Mouse (Mus musculus) 3134 (cell line): ENCODE data around the gene Akap8l.
A peak's percentile ranks its signal among the peaks of the same experiment; 100 is the strongest.

Experiments
- DNase-seq: peaks from one replicate; pipeline ENCODE4 v3.0.0-alpha.2; 2011; ENCODE audit warnings: low spot score; ENCODE audit not compliant: insufficient read length; ENCODE audit errors: extremely low read depth

Akap8l gene

DNA sequence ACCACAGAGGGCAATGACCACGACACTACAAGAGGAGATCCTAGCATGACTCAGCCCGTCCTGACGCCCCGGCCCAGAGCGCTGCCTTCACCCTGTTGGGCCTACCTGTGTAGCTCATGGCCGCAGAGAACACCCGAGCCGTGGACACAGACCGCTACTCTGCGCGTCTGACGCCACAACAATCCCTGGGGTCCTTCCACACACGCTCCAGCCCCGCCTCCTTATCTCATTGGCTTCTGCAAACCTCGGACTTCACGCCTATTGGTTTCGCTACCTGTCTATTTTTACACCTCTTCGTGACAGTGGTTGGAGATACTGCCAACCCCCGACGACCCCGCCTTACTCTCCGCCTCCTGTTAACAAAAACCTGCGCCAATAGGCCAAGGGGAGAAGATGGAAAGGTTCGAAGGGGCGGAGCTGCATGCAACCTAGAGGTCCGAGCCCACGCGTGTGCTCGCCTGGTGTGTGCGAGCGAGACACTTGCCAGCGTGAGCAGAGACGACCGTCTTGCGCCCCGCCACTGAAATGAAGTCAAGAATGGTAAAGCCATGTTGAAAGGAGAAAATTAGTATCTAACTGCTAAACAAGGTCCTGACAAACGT is at the start of gene Akap8l:
Gene Akap8l, minus strand, starts transcription at position 226 of the 602 bp plus-strand sequence.
- DNase-seq: peak; percentile 94

- DNase-seq: no peak
Observed at GRCm38 (mm10) chr17:32396266-32396665, 45.9 kb upstream of the Akap8l start.

DNA sequence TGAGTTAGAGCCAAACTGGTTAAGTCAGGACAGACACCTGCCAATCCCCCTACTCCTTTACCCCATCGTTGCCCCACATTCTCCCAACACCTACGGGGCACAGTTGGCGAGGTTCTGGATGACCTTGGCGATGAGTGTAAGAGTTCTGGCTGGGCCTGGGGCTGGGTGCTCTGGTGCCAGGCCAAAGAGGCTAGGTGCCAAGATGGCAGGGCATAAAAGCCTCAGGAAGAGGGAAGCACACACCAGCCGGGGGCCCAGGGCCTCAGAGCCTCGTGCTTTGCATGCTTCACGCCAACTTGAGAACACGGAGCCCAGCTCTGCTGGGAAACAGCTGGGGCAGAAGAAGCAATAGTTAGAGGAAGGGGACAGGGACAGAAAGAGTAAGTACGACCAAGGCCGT is 43.5 kb upstream of the Akap8l start:
- DNase-seq: no peak

DNA sequence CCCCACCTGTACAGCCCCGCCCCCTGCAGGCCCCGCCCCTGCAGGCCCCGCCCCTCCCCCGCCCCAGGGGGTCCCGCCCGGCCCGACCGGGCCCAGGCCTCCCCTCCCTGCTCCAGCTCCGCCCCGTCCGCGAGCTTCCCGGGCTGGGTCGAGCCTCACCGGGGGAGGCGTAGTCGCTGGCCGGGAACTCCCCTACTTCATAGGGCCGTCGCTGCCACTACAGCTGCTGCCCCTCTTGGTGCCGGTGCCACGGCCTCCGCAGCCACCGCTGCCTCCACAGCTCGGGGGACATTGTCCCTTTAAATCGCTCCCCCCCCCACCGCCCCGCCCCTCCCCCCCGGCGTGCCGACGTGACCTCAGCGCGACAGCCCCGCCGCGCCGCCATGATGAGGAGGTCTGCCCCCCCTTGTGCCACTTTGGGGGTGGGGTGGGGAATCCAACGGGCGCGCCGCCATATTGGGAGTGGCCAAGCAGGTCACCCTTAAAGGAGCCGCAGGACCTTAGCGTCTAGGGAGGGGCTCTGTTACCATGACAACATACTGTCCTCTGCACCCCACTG is 38.8 kb upstream of the Akap8l start, which contains the start of gene Wiz:
Gene Wiz, minus strand, starts transcription at position 339 of the 559 bp plus-strand sequence.
- peak; percentile 86 for DNase-seq

DNA sequence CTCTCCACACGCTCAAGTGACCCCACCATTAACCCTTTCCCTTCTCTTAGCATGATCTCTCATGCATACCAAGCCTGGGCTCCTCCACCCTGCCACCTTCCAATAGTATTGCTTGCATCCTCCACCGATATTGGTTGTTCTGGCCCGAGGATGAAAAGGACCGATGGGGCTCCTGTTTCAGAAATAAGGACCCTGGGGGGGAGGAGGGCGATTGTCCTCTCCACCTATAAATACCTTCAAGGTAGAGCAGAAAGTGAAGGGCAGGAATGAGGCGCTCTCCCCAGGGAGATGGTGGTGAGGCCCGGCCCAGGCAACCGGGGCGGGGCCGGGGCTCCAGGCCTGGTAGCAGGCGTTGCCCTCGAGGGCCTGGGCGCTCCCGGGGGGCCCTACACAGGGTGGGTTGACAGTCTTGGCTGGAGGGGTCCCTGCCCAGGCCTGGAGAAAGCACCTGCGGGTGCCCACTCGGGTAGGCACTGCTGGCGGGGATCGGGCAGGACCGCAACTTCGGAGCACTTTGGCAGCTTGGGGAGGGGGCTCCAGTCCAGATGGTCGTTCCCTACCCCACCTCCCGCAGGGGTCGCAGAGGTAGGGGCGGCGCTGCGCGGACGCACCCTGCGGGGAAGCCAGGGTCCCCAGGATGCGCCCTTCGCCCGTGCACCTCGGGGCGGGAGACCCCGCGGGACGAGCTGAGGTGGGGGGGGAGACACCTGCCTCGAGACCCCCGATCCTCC is 38.1 kb upstream of the Akap8l start:
- peak; percentile 50 for DNase-seq

DNA sequence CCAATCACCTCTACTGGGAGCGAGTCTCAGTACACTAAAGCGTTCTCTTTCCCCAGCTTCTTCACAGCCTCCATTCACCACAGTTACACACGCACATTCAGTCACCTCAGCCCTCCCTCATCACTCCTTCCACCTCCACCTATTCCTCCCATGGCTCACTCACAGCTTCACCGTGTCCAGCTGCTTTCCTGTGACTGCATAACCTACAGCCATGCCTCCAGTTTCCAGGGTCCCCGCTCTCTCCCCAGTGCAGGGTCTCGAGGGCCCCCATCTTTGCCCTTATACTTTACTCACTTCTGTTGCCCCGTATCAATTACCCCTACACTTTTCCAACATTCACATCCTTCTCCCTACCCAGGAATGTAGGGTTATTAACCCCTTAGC is 37.6 kb upstream of the Akap8l start:
- no peak for DNase-seq

DNA sequence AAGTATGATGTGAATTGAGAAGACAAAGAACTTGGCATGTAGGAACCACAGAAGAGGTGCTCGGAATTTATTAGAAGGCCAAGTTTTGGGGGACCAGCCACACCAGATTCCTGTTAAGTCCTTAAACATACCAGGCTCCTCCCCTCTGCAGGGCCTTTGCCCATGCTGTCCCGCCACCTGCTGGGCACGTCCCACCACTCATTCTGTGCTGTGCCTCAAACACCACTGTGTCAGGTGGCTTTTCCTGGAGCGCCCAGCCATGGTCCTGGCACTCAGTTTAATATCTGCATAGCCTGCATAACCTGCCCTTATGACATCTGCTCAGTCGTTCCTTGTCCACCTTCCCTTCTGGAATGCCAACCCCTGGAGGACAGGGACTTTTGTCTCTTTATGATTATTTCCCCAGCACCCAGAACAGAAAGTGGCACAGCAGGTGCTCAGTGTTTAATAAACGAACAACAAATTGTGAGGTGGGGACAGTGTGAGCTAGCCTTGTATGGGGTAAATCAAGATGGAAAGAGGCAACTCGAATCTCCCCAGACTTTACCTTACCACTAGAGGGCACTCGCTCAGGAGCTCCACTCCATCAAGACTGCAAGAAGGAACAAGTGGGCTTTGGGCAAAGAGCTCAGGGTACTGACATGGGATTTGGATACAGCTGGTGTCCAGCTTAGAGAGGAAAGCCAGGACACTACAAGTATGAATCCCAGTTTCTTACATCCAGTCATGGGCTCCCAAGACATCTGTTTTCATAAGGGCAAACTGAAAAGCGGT is 36.4 kb upstream of the Akap8l start:
- DNase-seq: peak; percentile 20

GRCm38 (mm10) chr17:32383661-32384060 is 33.3 kb upstream of the Akap8l start:
- no peak for DNase-seq

DNA sequence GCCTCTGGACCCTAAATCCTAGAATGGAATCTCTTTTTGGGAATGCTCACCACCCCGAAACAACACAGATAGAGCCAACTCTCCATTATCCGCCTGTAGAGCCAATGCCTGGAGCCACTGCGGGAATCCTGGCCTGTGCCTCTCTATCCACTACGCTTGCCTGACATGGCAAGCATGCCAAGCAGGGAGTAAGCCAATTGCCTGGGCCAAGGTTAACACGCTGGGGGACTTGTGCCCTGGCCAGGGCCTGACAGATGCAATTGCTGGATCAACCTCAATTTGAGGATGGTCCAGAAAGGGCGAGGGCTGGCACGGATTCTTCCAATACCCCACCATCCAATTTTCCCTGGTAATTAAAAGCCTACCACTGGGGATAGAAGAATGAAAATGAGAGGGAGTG is 32.2 kb upstream of the Akap8l start:
- no peak for DNase-seq

- no peak for DNase-seq
Observed at GRCm38 (mm10) chr17:32378786-32379185, 28.4 kb upstream of the Akap8l start.

- DNase-seq: no peak
Observed at GRCm38 (mm10) chr17:32377137-32377536, 26.7 kb upstream of the Akap8l start.

DNA sequence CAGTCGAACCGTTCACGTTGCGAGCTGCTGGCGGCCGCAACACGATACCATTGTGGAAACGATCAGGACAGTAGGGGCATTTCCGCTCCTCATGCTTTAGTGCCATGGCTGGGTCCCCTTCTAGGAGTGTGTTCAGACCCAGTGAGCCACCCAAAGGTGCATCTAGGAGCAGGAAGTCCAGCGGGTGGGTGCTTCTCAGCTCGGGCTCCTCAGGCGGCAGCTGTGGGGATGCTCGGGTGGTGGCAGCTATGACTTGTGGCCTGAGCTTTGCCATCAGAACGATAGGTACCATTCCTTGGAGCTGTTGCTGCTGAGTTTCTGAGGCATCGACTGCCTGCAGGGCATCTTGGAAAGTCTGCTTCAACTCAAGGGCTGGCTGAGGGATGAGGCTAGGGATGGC is 26.1 kb upstream of the Akap8l start:
- DNase-seq: no peak

- no peak for DNase-seq
Observed at GRCm38 (mm10) chr17:32368991-32369578, 18.7 kb upstream of the Akap8l start.

GRCm38 (mm10) chr17:32367706-32368105 is 17.3 kb upstream of the Akap8l start:
- no peak for DNase-seq

DNA sequence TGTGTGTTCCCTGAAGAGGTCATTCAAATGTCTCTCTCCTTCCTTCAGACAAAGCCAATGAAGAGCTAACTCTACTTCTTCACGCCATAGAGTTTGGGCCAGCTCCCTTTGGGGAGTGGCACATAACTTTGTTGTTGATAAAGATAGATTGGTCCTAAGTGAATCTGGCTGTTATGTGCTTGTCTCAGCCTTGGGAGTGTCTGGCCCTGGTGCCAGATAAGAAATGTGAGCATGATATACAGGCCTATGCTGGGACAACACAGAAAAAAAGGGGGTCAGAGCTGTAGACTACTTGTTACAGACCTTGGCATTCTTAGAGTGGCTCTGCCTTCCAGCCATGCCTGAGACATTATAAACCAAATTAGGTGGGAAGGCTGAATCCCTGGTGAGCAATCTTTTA is 14.9 kb upstream of the Akap8l start:
- no peak for DNase-seq

DNA sequence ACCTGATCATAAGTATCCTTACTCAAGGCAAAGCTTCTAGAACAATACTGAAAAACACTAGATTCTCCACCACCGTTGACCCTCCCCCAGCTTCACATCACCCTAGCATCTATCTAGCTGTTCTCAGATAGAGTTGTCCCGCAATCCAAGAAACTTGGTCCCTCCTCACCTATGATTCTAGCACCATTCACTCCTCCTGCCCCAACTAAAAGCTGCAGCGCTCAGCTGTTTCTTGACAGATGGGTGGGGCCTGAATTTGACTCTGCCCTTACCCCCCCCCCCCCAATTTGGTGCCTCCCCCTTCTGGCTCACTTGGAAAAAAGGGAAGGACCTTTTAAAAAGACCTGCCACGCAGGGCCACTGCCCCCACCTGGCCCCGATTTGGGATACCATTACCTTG is 14.4 kb upstream of the Akap8l start:
- DNase-seq: no peak

DNA sequence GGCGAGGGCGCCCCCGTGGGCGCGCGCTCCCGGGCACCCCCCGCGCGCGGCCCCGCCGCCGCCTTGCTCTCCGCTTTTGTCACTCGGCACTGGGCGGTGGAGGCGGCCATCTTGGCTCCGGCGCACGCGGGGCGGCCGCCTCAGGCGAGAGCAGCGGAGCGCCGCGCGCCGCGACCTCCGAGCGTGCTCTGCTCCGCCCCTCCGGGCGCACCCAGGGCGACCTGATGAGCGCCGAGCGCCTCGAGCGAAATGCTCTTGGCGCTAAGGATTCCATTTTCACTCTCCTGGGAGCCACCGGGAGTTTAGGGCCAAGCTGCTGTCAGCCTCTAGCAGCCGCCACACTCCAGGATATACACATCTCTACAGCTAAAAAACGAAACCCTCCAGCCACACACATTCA is 13.9 kb upstream of the Akap8l start:
- DNase-seq: peak; percentile 89

- DNase-seq: peak; percentile 42
Observed at GRCm38 (mm10) chr17:32363821-32364301, 13.5 kb upstream of the Akap8l start.

DNA sequence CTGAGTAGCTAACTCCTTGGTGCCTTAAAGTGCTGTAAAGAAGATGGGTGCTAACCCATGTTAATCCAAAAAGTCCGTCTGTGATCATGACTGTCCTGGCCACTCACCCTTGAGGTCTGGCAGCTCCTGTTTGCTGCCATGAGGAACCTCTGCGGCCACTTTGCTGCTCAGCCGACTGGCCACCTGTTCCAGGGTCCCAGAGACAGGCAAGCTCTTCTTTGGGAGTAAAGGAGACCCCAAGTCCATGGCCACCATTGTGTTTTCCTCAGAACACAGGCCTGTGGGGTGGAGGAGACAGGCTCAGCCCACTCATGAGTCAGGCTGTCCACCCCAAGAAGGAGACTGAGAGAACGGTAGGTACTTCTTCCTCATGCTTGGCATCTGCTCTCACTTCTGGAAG is 12.3 kb upstream of the Akap8l start:
- no peak for DNase-seq

DNA sequence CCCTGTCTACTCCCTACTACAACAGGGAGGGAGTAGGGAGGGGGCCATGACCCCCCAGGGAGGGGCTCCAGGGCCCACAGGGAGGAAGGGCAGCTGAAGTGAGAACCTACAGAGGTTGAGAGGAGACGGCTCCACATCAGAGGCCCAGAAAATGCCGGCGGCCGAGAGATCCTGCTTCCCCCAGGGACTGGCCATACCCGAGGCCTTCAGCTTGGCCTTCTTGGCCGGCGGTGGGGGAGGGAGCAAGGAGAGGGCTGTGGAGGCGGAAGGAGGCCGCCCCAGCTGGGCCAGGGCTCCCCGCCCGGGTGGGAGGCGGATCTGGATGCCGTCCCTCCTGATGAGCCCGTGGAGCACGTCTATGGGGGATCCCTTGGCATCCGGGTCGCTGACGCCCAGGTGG is 9.5 kb upstream of the Akap8l start:
- no peak for DNase-seq

- no peak for DNase-seq
Observed at GRCm38 (mm10) chr17:32358943-32359340, 8.5 kb upstream of the Akap8l start.
